Mouse (Mus musculus) MEL (cell line): ENCODE data around the gene Mib2. TPM values are rescaled to one million over a fixed set of nuclear protein-coding genes. Genes with fewer than 3 reads are reported as not detected.

ENCODE experiments used
- polyA plus RNA-seq, 2 experiments: library from polyadenylated mRNA; stranded (reverse) in 1 of 2; unstranded in 1 of 2; fragments of >175 nt in 1 of 2; fragments of >200 nt in 1 of 2; gene quantifications; 2 replicates each; pipeline versions ENCODE4 v1.2.1 to v1.2.4; 2012; ENCODE audit warnings: low replicate concordance in 2 of 2, low read depth in 1 of 2; ENCODE audit not compliant: insufficient read length in 2 of 2, insufficient read depth in 1 of 2, missing spikeins in 1 of 2
- total RNA-seq: library from RNA; depleted of rRNA; stranded (reverse); fragments of 300-350 nt; gene quantifications from 2 replicates; pipeline ENCODE4 v1.2.3, GENCODE M21; 2012; rRNA removed

The Mib2 gene
- total and polyA plus RNA-seq, 3 experiments: 21.4 to 38.3 TPM; not detected in 1

Other genes starting within 250 kb of the Mib2 start
- not detected in 2 replicates for gene Tmem52, start 200.1 kb downstream of the Mib2 start, total RNA-seq
- not detected for gene Tmem52, start 200.1 kb downstream of the Mib2 start, polyA plus RNA-seq
- gene Gnb1, start 177.8 kb downstream of the Mib2 start, total RNA-seq: 78.1 and 94.7 TPM in 2 replicates
- 100 to 1,000 TPM in 1 of 2 experiments, not detected in 1; 489 TPM for gene Gnb1, start 177.8 kb downstream of the Mib2 start, polyA plus RNA-seq
- 141 and 151 TPM in 2 replicates for gene Nadk, start 106.8 kb downstream of the Mib2 start, total RNA-seq
- gene Nadk, start 106.8 kb downstream of the Mib2 start, polyA plus RNA-seq: 100 to 1,000 TPM in 1 of 2 experiments, 10 to 100 TPM in 1; 53.2 to 258 TPM
- gene Slc35e2, start 67.8 kb downstream of the Mib2 start, total RNA-seq: 9.0 and 9.9 TPM in 2 replicates
- gene Slc35e2, start 67.8 kb downstream of the Mib2 start, polyA plus RNA-seq: 1 to 10 TPM in 1 of 2 experiments, not detected in 1; 6.4 TPM
- gene Cdk11b, start 44.3 kb downstream of the Mib2 start, total RNA-seq: 47.9 and 56.6 TPM in 2 replicates
- 100 to 1,000 TPM; 113 to 249 TPM for gene Cdk11b, start 44.3 kb downstream of the Mib2 start, polyA plus RNA-seq
- not detected in 2 replicates for gene Gm10563, start 23.8 kb downstream of the Mib2 start, total RNA-seq
- gene Gm10563, start 23.8 kb downstream of the Mib2 start, polyA plus RNA-seq: not detected
- 1.6 and 1.8 TPM in 2 replicates for gene Mmp23, start 15.8 kb downstream of the Mib2 start, total RNA-seq
- gene Mmp23, start 15.8 kb downstream of the Mib2 start, polyA plus RNA-seq: 1 to 10 TPM in 1 of 2 experiments, not detected in 1; 2.4 TPM
- 1.1 and 2.6 TPM in 2 replicates for gene Fndc10, start 25.1 kb upstream of the Mib2 start, total RNA-seq
- gene Fndc10, start 25.1 kb upstream of the Mib2 start, polyA plus RNA-seq: 1 to 10 TPM in 1 of 2 experiments, not detected in 1; 5.9 TPM
- 160 and 170 TPM in 2 replicates for gene Ssu72, start 35.6 kb upstream of the Mib2 start, total RNA-seq
- 100 to 1,000 TPM; 140 to 267 TPM for gene Ssu72, start 35.6 kb upstream of the Mib2 start, polyA plus RNA-seq
- 0.13 and 0.27 TPM in 2 replicates for gene Tmem240, start 65.6 kb upstream of the Mib2 start, total RNA-seq
- gene Tmem240, start 65.6 kb upstream of the Mib2 start, polyA plus RNA-seq: under 1 TPM in 1 of 2 experiments, not detected in 1; 0.33 TPM
- 198 and 220 TPM in 2 replicates for gene Atad3a, start 91.9 kb upstream of the Mib2 start, total RNA-seq
- gene Atad3a, start 91.9 kb upstream of the Mib2 start, polyA plus RNA-seq: 100 to 1,000 TPM in 1 of 2 experiments, not detected in 1; 232 TPM
- 0.33 and 0.42 TPM in 2 replicates for gene Vwa1, start 105.5 kb upstream of the Mib2 start, total RNA-seq
- gene Vwa1, start 105.5 kb upstream of the Mib2 start, polyA plus RNA-seq: under 1 TPM in 1 of 2 experiments, not detected in 1; 0.33 TPM
- gene Tmem88b, start 116.7 kb upstream of the Mib2 start, total RNA-seq: 0.10 and 0.19 TPM in 2 replicates
- under 1 TPM in 1 of 2 experiments, not detected in 1; 0.32 TPM for gene Tmem88b, start 116.7 kb upstream of the Mib2 start, polyA plus RNA-seq
- gene Ankrd65, start 121.2 kb upstream of the Mib2 start, total RNA-seq: 0.12 TPM in 1 of 2 replicates, not detected in the other
- gene Ankrd65, start 121.2 kb upstream of the Mib2 start, polyA plus RNA-seq: not detected
- gene Mrpl20, start 133.7 kb upstream of the Mib2 start, total RNA-seq: 301 and 346 TPM in 2 replicates
- gene Mrpl20, start 133.7 kb upstream of the Mib2 start, polyA plus RNA-seq: 100 to 1,000 TPM in 1 of 2 experiments, not detected in 1; 336 TPM
- gene Ccnl2, start 143.3 kb upstream of the Mib2 start, total RNA-seq: 38.2 and 46.1 TPM in 2 replicates
- 100 to 1,000 TPM in 1 of 2 experiments, 10 to 100 TPM in 1; 48.6 to 103 TPM for gene Ccnl2, start 143.3 kb upstream of the Mib2 start, polyA plus RNA-seq
- gene Aurkaip1, start 162.1 kb upstream of the Mib2 start, total RNA-seq: 153 and 166 TPM in 2 replicates
- 100 to 1,000 TPM in 1 of 2 experiments, not detected in 1; 203 TPM for gene Aurkaip1, start 162.1 kb upstream of the Mib2 start, polyA plus RNA-seq
- gene Mxra8, start 170.5 kb upstream of the Mib2 start, total RNA-seq: not detected in 2 replicates
- gene Mxra8, start 170.5 kb upstream of the Mib2 start, polyA plus RNA-seq: under 1 TPM in 1 of 2 experiments, not detected in 1; 0.46 TPM
- gene Dvl1, start 178.2 kb upstream of the Mib2 start, total RNA-seq: 43.4 and 56.8 TPM in 2 replicates
- gene Dvl1, start 178.2 kb upstream of the Mib2 start, polyA plus RNA-seq: 10 to 100 TPM in 1 of 2 experiments, not detected in 1; 60.3 TPM
- gene Tas1r3, start 194.2 kb upstream of the Mib2 start, total RNA-seq: 0.52 and 0.62 TPM in 2 replicates
- gene Tas1r3, start 194.2 kb upstream of the Mib2 start, polyA plus RNA-seq: 10 to 100 TPM in 1 of 2 experiments, 1 to 10 TPM in 1; 1.1 to 54.9 TPM
- gene Cptp, start 200.2 kb upstream of the Mib2 start, total RNA-seq: 10.9 and 14.0 TPM in 2 replicates
- 10 to 100 TPM in 1 of 2 experiments, not detected in 1; 22.6 TPM for gene Cptp, start 200.2 kb upstream of the Mib2 start, polyA plus RNA-seq
- 78.9 and 82.5 TPM in 2 replicates for gene Ints11, start 200.3 kb upstream of the Mib2 start, total RNA-seq
- 10 to 100 TPM in 1 of 2 experiments, not detected in 1; 96.8 TPM for gene Ints11, start 200.3 kb upstream of the Mib2 start, polyA plus RNA-seq
- gene Pusl1, start 222.6 kb upstream of the Mib2 start, total RNA-seq: 50.0 and 65.2 TPM in 2 replicates
- 10 to 100 TPM in 1 of 2 experiments, not detected in 1; 68.4 TPM for gene Pusl1, start 222.6 kb upstream of the Mib2 start, polyA plus RNA-seq
- 17.6 and 24.5 TPM in 2 replicates for gene Acap3, start 222.6 kb upstream of the Mib2 start, total RNA-seq
- 10 to 100 TPM in 1 of 2 experiments, not detected in 1; 39.1 TPM for gene Acap3, start 222.6 kb upstream of the Mib2 start, polyA plus RNA-seq